Mouse (Mus musculus): ENCODE results near the gene Trip6. TPM values are rescaled to one million over a fixed set of nuclear protein-coding genes. Genes with fewer than 3 reads are reported as not detected.
A peak's percentile ranks its signal among the peaks of the same experiment; 100 is the strongest.

The Trip6 gene
- total and polyA plus RNA-seq, 3 experiments: 0.86 to 3.9 (median 1.8) TPM

DNA sequence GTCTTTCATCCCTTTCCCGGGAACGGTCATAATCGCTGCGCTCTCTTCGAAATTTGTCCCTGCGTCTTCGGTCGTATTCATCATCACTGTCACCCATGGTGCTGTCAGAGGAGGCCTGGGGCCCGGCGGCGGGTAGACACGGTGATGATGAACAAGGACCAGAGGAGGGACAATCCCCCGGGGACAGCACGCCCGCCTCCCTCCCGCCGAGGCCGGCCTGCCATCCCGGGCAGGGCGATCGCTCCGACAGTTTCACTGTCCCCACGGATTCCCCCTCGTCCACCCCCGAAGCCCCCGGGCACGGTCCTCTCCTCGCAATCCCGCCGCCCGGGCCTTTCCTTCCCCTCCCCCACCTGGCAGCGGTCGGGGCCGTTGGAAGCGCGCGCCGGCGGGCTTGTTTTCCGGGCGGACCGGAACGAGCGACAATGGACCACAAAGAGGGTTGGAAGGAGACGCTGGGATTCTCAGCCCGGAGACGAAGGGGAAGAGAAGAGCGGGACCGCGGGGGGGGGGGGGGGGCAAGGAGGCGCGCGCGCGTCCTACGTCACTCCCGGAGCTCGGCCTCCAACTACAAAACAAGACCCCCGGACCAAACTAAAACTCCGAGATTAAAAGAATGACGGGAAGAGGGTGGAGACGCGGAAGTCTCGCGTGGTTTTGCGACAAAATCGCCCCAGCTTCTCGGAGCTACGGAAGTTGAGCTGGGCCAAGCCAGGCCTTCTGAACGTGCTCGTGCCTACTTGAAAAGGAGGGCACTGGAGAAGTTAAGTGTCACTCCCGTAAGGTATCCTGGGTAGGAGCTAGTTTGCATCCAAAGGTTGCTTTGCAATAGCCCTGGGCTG lies 6.9 kb downstream of the Trip6 start, which contains the start of gene Srrt (continued):
- TF ChIP-seq RAD21 (IDR thresholded peaks at IDR 0.05; ENCODE audit: low read depth, low read length): no peak
- peak; percentile 94 for TF ChIP-seq MYC (IDR thresholded peaks at IDR 0.05; ENCODE audit: low read depth, low read length)
- no peak for TF ChIP-seq CHD1 (IDR thresholded peaks at IDR 0.05; ENCODE audit: low read depth, low read length)
- peak; percentile 81 for TF ChIP-seq NELFE (IDR thresholded peaks at IDR 0.05; ENCODE audit: low read depth, low read length)
- peak; percentile 94 for TF ChIP-seq POLR2A (IDR thresholded peaks at IDR 0.05; ENCODE audit: low read depth, low read length)
- no peak for TF ChIP-seq JUN (IDR thresholded peaks at IDR 0.05; ENCODE audit: insufficient read depth, low read depth, low read length)
- TF ChIP-seq USF1 (IDR thresholded peaks at IDR 0.05; ENCODE audit: low read depth, low read length): no peak
- peak; percentile 91 for TF ChIP-seq BHLHE40 (IDR thresholded peaks at IDR 0.05; ENCODE audit: low read depth, low read length)

- DNase-seq (ENCODE audit: extremely low read depth): no peak
- Histone ChIP-seq H3K36me3 (replicated peaks in 1 of 2; ENCODE audit: control insufficient read depth in 1 of 2, insufficient read depth in 1 of 2, low read length in 1 of 2) (peaks cover 24 to 61% of the 10 kb centered on the region in 2 experiments), H3K4me2 (ENCODE audit: insufficient read depth, low read depth, poor library complexity, severe bottlenecking) (peak overlapping the region; percentile 93), H3K9ac (ENCODE audit: insufficient read depth, low read depth) (peak overlapping the region; percentile 89), H3K27ac (ENCODE audit: insufficient read depth, low read depth) (peak overlapping the region; percentile 89), H3K4me3 (replicated peaks in 1 of 3; ENCODE audit: low read depth in 2 of 3, low read length in 2 of 3, poor library complexity in 1 of 3) (peak overlapping the region; percentile 82 to 88 (median 83)), H3K79me2 (replicated peaks; ENCODE audit: control insufficient read depth, extremely low read depth, insufficient read depth, poor library complexity, severe bottlenecking) (peaks cover 54% of the 10 kb centered on the region), H3K9me3 (replicated peaks; ENCODE audit: low read length) (peaks cover 6% of the 10 kb centered on the region), H3K4me1 (ENCODE audit: control insufficient read depth in 1 of 2, insufficient read depth in 2 of 2) (peaks cover 12 to 56% of the 10 kb centered on the region in 2 experiments), H3K27me3 (replicated peaks) (no peaks in the 10 kb centered on the region)
- TF ChIP-seq SIN3A (IDR thresholded peaks at IDR 0.05; ENCODE audit: low read length) (peak; percentile 56), POLR2A (IDR thresholded peaks at IDR 0.05; ENCODE audit: low read depth, low read length) (no peak), HCFC1 (IDR thresholded peaks at IDR 0.05; ENCODE audit: low read depth, low read length) (no peak), TBP (conservative IDR thresholded peaks at IDR 0.05; ENCODE audit: low read depth, low read length) (no peak), MAX (IDR thresholded peaks at IDR 0.05; ENCODE audit: low read length) (peak; percentile 11; the same call in 1 of the 2 replicates), PAX5 (IDR thresholded peaks at IDR 0.05; ENCODE audit: low read length) (no peak), ETS1 (conservative IDR thresholded peaks at IDR 0.05; ENCODE audit: low read depth, low read length) (no peak), ZKSCAN1 (IDR thresholded peaks at IDR 0.05; ENCODE audit: borderline replicate concordance, low read depth, low read length) (no peak), POLR2AphosphoS2 (IDR thresholded peaks at IDR 0.05; ENCODE audit: low read depth, low read length) (no peak), RCOR1 (conservative IDR thresholded peaks at IDR 0.05; ENCODE audit: low read depth, low read length) (no peak), JUND (conservative IDR thresholded peaks at IDR 0.05; ENCODE audit: low read depth, low read length) (no peak), TCF12 (IDR thresholded peaks at IDR 0.05; ENCODE audit: low read depth, low read length) (no peak), E2F4 (IDR thresholded peaks at IDR 0.05; ENCODE audit: insufficient replicate concordance, low read depth, low read length) (0 out of 2 replicates have a peak, but pooled peaks have one; percentile 43), ELF1 (IDR thresholded peaks at IDR 0.05; ENCODE audit: low read depth, low read length) (no peak), JUN (IDR thresholded peaks at IDR 0.05; ENCODE audit: insufficient read depth, low read depth, low read length) (no peak), MAFK (IDR thresholded peaks at IDR 0.05; ENCODE audit: insufficient replicate concordance, low read length) (no peak), NELFE (IDR thresholded peaks at IDR 0.05; ENCODE audit: low read depth, low read length) (no peak), NRF1 (IDR thresholded peaks at IDR 0.05; ENCODE audit: low read depth, low read length) (no peak), IRF4 (IDR thresholded peaks at IDR 0.05; ENCODE audit: low read depth, low read length) (no peak), EP300 (IDR thresholded peaks at IDR 0.05; ENCODE audit: low read length) (no peak), MXI1 (IDR thresholded peaks at IDR 0.05; ENCODE audit: low read depth, low read length) (no peak), MEF2A (IDR thresholded peaks at IDR 0.05; ENCODE audit: borderline replicate concordance, low read depth, low read length) (no peak), BHLHE40 (IDR thresholded peaks at IDR 0.05; ENCODE audit: low read depth, low read length) (no peak)
- in situ Hi-C loops (cut with MboI; ENCODE audit: low pct_ligation_motif_present, low pct_unique_long_range_greater_than_20kb, low sequenced_read_pairs): no loop called here
- dilution Hi-C loops (cut with MboI; ENCODE audit: extremely low pct_ligation_motif_present, extremely low pct_unique_long_range_greater_than_20kb, low sequenced_read_pairs): no loop called here
These were observed 7.7 kb downstream of the Trip6 start for GRCm38 (mm10) chr5:137306439-137307005.
